Mouse (Mus musculus) kidney, adult 2 months (tissue): ENCODE data around the gene Zfp560.

Experiments used
- CTCF ChIP-seq: fragments of 200-500 bp; conservative IDR thresholded peaks from 2 replicates; pipeline ENCODE4 v1.5.1; 2011; ENCODE audit warnings: low read depth, mild to moderate bottlenecking, control low read depth, low read length, moderate library complexity, mixed read lengths; ENCODE audit not compliant: insufficient read depth, insufficient read length
- POLR2A ChIP-seq: fragments of 200-500 bp; IDR thresholded peaks from one replicate; pipeline ENCODE4 v1.6.1; 2011; ENCODE audit warnings: low read depth, low read length, control low read depth

DNA sequence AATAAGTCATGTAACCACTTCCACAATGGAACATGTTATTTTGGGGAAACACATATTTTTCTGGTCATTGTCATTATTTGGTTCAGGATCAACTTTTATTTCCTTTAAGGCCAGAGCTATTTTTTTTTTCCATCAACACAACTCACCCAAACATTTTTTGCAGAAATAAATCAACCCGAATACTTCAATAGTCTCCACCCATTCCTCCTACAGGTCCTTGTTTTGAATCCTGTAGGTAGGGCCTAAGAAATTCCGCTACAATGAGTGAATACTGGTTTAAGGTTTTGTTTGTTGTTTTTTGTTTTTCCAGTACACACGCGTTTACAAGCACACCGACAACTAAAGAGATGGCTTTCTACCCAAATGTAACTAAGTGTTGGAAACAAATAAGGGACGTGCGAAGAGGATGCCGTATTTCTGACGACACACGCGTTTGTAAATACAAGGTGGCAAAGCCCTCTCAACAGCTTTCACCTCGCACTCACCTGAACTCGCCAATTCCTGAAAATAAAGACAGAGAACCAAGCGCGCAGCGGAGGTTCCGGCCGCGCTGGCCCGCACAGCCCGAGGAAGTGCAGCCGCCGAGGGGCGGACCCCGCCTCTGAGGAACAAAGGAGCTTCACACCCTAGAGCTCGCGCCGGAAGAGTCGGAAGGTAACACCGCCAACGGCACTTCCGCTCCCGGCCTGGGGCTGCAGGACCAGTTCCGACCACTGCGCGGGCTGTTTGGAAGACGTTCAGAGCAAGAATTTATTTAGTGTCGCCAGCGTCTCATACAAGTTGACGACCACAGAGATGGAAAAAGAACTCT is at the start of gene Zfp560:
- TF ChIP-seq CTCF (peak; percentile 65), POLR2A (peak; percentile 7)
